Mouse (Mus musculus) thymus, postnatal 0 days (tissue): ENCODE data around the gene Rgsl1. TPM values are rescaled to one million over a fixed set of nuclear protein-coding genes. Genes with fewer than 3 reads are reported as not detected.
"Not testable (repeated sequence)": the region's sequence is repeated elsewhere in the genome, so short reads cannot be mapped to it uniquely, and the experiment has no call there.

Experiments
- DNase-seq: peaks from one replicate; pipeline ENCODE4 v3.0.0-alpha.2; 2015; ENCODE audit warnings: low spot score
- polyA plus RNA-seq: library from polyadenylated mRNA; unstranded; fragments of >200 nt; fragmentation: Nextera tagmentation; extraction: Ambion mirVana; gene quantifications from 2 replicates; pipeline ENCODE4 v1.2.1, GENCODE M21; 2015

The Rgsl1 gene
- polyA plus RNA-seq, 1 experiment from 2014 or later: 0.82 TPM

- DNase-seq: no peak
These were observed 67.7 kb downstream of the Rgsl1 start for GRCm38 (mm10) chr1:153776257-153776656.

GRCm38 (mm10) chr1:153775174-153775573 lies 68.8 kb downstream of the Rgsl1 start:
- no peak for DNase-seq

GRCm38 (mm10) chr1:153770776-153771167 lies 73.2 kb downstream of the Rgsl1 start:
- DNase-seq: no peak

- no peak for DNase-seq
These were observed 73.8 kb downstream of the Rgsl1 start for GRCm38 (mm10) chr1:153769998-153770775.

- DNase-seq: not testable (repeated sequence)
These were observed 74.4 kb downstream of the Rgsl1 start for GRCm38 (mm10) chr1:153769571-153769970.

GRCm38 (mm10) chr1:153768465-153768864 lies 75.5 kb downstream of the Rgsl1 start:
- no peak for DNase-seq

GRCm38 (mm10) chr1:153767281-153767680 lies 76.7 kb downstream of the Rgsl1 start:
- DNase-seq: no peak

- DNase-seq: no peak
These were observed 77.6 kb downstream of the Rgsl1 start for GRCm38 (mm10) chr1:153766298-153766697.

GRCm38 (mm10) chr1:153764136-153764535 lies 79.8 kb downstream of the Rgsl1 start:
- no peak for DNase-seq

GRCm38 (mm10) chr1:153753725-153754464 lies 90.0 kb downstream of the Rgsl1 start:
- DNase-seq: no peak

- DNase-seq: no peak
These were observed 91.4 kb downstream of the Rgsl1 start for GRCm38 (mm10) chr1:153752521-153752920.

GRCm38 (mm10) chr1:153751763-153752301 lies 92.1 kb downstream of the Rgsl1 start:
- peak; percentile 68 for DNase-seq

- no peak for DNase-seq
These were observed 93.9 kb downstream of the Rgsl1 start for GRCm38 (mm10) chr1:153750054-153750453.

- peak; percentile 84 for DNase-seq
These were observed 94.6 kb downstream of the Rgsl1 start, which contains the start of gene Rnasel for GRCm38 (mm10) chr1:153749211-153749801. Gene Rnasel, plus strand, starts transcription at chr1:153749426.

GRCm38 (mm10) chr1:153748549-153748948 lies 95.4 kb downstream of the Rgsl1 start:
- peak; percentile 85 for DNase-seq

GRCm38 (mm10) chr1:153747861-153748530 lies 95.9 kb downstream of the Rgsl1 start:
- no peak for DNase-seq

GRCm38 (mm10) chr1:153746728-153747127 lies 97.2 kb downstream of the Rgsl1 start:
- DNase-seq: peak; percentile 79

- peak; percentile 80 for DNase-seq
These were observed 97.7 kb downstream of the Rgsl1 start for GRCm38 (mm10) chr1:153746119-153746670.

- DNase-seq: peak; percentile 79
These were observed 101.4 kb downstream of the Rgsl1 start for GRCm38 (mm10) chr1:153742374-153743155.
